Mouse (Mus musculus) gastrocnemius, adult 8-10 months (tissue): ENCODE measurements around the gene Heg1. TPM values are rescaled to one million over a fixed set of nuclear protein-coding genes. Genes with fewer than 3 reads are reported as not detected.

ENCODE experiments used
- DNase-seq, 2 experiments: peaks; one replicate each; pipeline ENCODE4 v3.0.0; 2022; ENCODE audit warnings: low spot score in 2 of 2
- total RNA-seq, 4 experiments: library from RNA; stranded (reverse); gene quantifications; 2 replicates each; pipeline ENCODE4 v1.2.4; 2022

Gene Heg1
- total RNA-seq, 4 experiments from 2014 or later, result 20.8 to 31.3 (median 24.2) TPM

DNA sequence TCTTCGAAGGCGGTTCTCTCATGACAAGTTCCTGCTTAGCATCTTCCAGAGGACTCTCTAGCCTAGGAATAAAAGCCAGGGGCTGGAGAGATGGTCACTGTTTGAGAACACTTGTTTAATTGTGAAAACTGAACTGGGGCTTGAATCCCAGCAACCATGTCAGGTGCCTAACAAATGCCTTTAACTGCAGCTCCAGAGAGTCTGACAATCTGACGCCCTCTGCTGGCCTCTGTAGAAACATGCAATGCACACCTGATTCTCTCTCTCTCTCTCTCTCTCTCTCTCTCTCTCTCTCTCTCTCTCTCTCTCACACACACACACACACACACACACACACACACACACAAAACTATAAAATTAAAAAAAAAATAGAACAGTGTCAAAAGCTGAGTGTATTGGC lies 125.8 kb downstream of the Heg1 start:
- no peak for DNase-seq

DNA sequence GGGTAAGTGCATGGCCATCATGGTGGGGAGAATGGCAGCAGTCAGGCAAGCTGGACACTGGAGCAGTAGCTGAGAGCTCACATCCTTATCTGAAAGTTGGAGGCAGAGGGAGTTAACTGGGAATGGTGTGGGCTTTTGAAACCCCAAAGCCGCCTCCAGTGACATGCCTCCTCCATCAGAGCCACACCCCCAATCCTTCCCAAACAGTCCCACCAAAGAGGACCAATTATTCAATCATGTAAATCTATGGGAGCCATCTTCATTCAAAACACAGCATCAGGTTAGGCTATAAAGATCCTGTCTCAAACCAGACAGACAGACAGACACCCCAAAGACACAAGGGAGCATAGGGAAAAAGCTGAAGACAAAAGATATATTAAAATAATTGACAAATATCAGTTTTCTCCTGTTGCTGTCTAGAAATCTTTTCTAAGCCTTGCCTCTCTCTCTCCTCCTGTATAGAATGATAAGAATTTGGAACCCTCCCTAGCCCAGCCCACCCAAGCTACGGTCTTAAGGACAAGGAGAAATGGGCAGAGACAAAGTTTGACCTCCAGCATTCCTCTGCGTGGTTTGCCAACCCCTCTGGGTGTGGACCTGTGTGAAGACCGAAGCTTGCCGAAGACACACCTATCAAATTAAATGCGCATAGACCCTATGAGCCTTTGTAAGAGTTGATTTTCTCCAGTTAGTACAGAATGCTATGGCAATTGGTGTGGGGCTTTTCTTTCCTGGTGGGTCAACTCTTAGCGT lies 134.4 kb downstream of the Heg1 start:
- no peak for DNase-seq

DNA sequence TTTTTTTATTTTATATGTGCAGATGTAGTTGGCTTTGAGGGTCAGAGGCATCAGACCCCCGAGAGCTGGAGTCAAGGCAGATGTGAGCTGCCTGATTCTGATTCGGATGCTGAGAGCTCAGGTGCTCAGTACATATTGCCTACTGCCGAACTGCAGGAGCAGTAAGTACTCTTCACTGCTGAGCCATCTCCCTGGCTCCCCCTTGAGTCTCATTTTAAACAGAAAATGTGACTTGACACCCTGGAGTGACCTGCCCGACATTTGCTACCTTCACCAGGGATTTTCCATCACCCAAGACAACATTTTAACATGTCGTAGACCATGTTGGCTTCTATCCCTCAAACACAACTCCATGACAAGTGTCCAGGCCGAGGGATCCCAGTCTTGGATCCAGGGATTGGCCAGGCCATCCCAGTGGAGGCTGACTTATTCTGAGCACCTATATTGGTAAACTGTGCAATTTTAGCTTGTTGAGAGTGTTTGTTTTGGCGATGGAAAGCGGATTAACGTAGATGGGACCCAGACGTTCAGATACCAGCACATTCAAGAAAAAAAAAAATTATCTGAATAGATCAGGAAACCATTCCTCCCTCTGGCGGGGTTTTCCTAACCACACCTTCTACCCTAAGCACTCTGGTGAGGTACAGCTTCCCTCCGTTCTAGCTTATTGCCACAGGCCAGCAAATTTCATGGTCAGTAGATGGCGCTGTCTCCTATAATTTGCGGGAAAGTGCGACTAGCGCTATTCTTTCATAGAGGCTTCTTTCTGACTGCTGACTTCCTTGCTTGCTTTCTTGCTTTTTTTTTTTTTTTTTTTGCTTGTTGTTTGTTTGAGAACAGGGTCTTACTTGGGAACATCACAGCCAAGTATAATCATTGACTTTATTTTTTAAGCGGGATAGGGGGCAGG lies 136.4 kb downstream of the Heg1 start:
- peak; percentile 66 to 68 for DNase-seq

Other genes starting within 250 kb of the Heg1 start
- under 1 TPM; 0.10 to 0.32 (median 0.22) TPM for gene Slc12a8, start 167.0 kb upstream of the Heg1 start, total RNA-seq
- not detected for gene Muc13, start 109.7 kb downstream of the Heg1 start, total RNA-seq
- 100 to 1,000 TPM in 2 of 4 experiments, 10 to 100 TPM in 2; 98.7 to 124 (median 105) TPM for gene Itgb5, start 145.3 kb downstream of the Heg1 start, total RNA-seq